Mouse (Mus musculus) embryonic facial prominence, embryonic 14.5 days (tissue): Measurements from ENCODE around the gene Gap43. TPM values are rescaled to one million over a fixed set of nuclear protein-coding genes. Genes with fewer than 3 reads are reported as not detected.
"Not testable (repeated sequence)": the region's sequence is repeated elsewhere in the genome, so short reads cannot be mapped to it uniquely, and the experiment has no call there.

ENCODE experiments used
- ATAC-seq: fragments of 200-750 bp; cut with Nextera tagmentation; 2 replicates; pipeline ENCODE4 v1.8.0; 2017; ENCODE audit warnings: low read depth, moderate number of reproducible peaks, moderate TSS enrichment
- DNase-seq: peaks from one replicate; pipeline ENCODE4 v3.0.0-alpha.2; 2015; ENCODE audit warnings: low spot score
- H3K27ac ChIP-seq: fragments of 300-500 bp; sonication (generic); replicated peaks from 2 replicates; pipeline ENCODE4 v1.5.1; 2014; ENCODE audit warnings: low read depth, mild to moderate bottlenecking, low read length, moderate library complexity
- H3K27me3 ChIP-seq: fragments of 300-500 bp; sonication (generic); replicated peaks from 2 replicates; pipeline ENCODE4 v1.6.1; 2014; ENCODE audit warnings: low read length; ENCODE audit not compliant: control insufficient read depth, insufficient read depth
- H3K36me3 ChIP-seq: fragments of 300-500 bp; sonication (generic); 2 replicates; pipeline ENCODE4 v1.6.1; 2014; ENCODE audit warnings: low read length, mixed read lengths; ENCODE audit not compliant: control insufficient read depth, insufficient read depth
- H3K4me1 ChIP-seq: fragments of 300-500 bp; sonication (generic); 2 replicates; pipeline ENCODE4 v1.6.1; 2014; ENCODE audit warnings: antibody characterized with exemption, low read length; ENCODE audit not compliant: control insufficient read depth, insufficient read depth
- H3K4me2 ChIP-seq: fragments of 300-500 bp; sonication (generic); 2 replicates; pipeline ENCODE4 v1.6.1; 2014; ENCODE audit warnings: low read depth, mild to moderate bottlenecking, low read length, moderate library complexity, mixed read lengths
- H3K4me3 ChIP-seq: fragments of 300-500 bp; sonication (generic); 2 replicates; pipeline ENCODE4 v1.5.1; 2014; ENCODE audit warnings: low read depth, mild to moderate bottlenecking, low read length
- H3K9ac ChIP-seq: fragments of 300-500 bp; sonication (generic); 2 replicates; pipeline ENCODE4 v1.6.1; 2014; ENCODE audit warnings: low read depth, mild to moderate bottlenecking, low read length, moderate library complexity, mixed read lengths
- H3K9me3 ChIP-seq: fragments of 300-500 bp; sonication (generic); 2 replicates; pipeline ENCODE4 v1.6.1; 2016; ENCODE audit warnings: low read length; ENCODE audit not compliant: control insufficient read depth
- WGBS: fragments of 180-500 bp; shearing (Covaris S2); extraction: QIAGEN DNeasy Blood & Tissue Kit; methylation state at CpG from one replicate; pipeline ENCODE4 v1.1.7; 2014; 5-methylcytosine and 5-hydroxymethylcytosine counted together
- microRNA-seq: library from miRNA; unstranded; fragments of <30 nt; microRNA quantifications from one replicate; pipeline ENCODE4, GENCODE M21; 2016; ENCODE audit warnings: borderline number of aligned reads
- polyA plus RNA-seq: library from polyadenylated mRNA; unstranded; fragments of >200 nt; fragmentation: Nextera tagmentation; extraction: Ambion mirVana; gene quantifications from 2 replicates; pipeline ENCODE4 v1.2.1, GENCODE M21; 2014

Gap43 gene
- polyA plus RNA-seq, 1 experiment from 2014 or later, result 141 TPM

GRCm38 (mm10) chr16:42262935-42263542, 77.4 kb downstream of the Gap43 start:
- no peak for ATAC-seq
- no peaks in the 10 kb centered on the region for H3K36me3 ChIP-seq
- H3K4me3 ChIP-seq, result no peak overlapping the region
- no peak overlapping the region for H3K9ac ChIP-seq
- no peaks in the 10 kb centered on the region for H3K4me1 ChIP-seq
- H3K4me2 ChIP-seq, result no peak overlapping the region
- DNase-seq, result no peak
- H3K9me3 ChIP-seq, result no peaks in the 10 kb centered on the region
- 85% methylated on average over 5 of the region's 5 CpGs for WGBS
- H3K27ac ChIP-seq, result no peak overlapping the region
- no peaks in the 10 kb centered on the region for H3K27me3 ChIP-seq

GRCm38 (mm10) chr16:42255693-42256092, 84.8 kb downstream of the Gap43 start:
- H3K4me2 ChIP-seq, result 0 out of 2 replicates have a peak overlapping the region, but pooled peaks have one; percentile 6
- H3K27me3 ChIP-seq, result no peaks in the 10 kb centered on the region
- H3K27ac ChIP-seq, result no peak overlapping the region
- H3K9me3 ChIP-seq, result no peaks in the 10 kb centered on the region
- no peaks in the 10 kb centered on the region for H3K4me1 ChIP-seq
- H3K9ac ChIP-seq, result no peak overlapping the region
- no peak overlapping the region for H3K4me3 ChIP-seq
- peak; percentile 86 for DNase-seq
- peak; percentile 77 for ATAC-seq
- no peaks in the 10 kb centered on the region for H3K36me3 ChIP-seq
- WGBS, result 60% methylated on average over 11 of the region's 11 CpGs

- Histone ChIP-seq H3K36me3 (no peaks in the 10 kb centered on the region), H3K9ac (no peak overlapping the region), H3K4me2 (no peak overlapping the region), H3K4me3 (no peak overlapping the region), H3K4me1 (no peaks in the 10 kb centered on the region), H3K27me3 (no peaks in the 10 kb centered on the region), H3K9me3 (no peaks in the 10 kb centered on the region), H3K27ac (no peak overlapping the region)
- DNase-seq (no peak), ATAC-seq (no peak)
- WGBS, result 84% methylated on average over 3 of the region's 3 CpGs
These were observed 85.2 kb downstream of the Gap43 start for GRCm38 (mm10) chr16:42255222-42255621.

- Histone ChIP-seq H3K4me1 (no peaks in the 10 kb centered on the region), H3K27ac (no peak overlapping the region), H3K9ac (no peak overlapping the region), H3K27me3 (no peaks in the 10 kb centered on the region), H3K4me2 (no peak overlapping the region), H3K36me3 (no peaks in the 10 kb centered on the region), H3K9me3 (no peaks in the 10 kb centered on the region), H3K4me3 (no peak overlapping the region)
- DNase-seq (no peak), ATAC-seq (no peak)
- 61% methylated on average over 5 of the region's 5 CpGs for WGBS
These were observed 88.2 kb downstream of the Gap43 start for GRCm38 (mm10) chr16:42252252-42252651.

GRCm38 (mm10) chr16:42244121-42244520, 96.3 kb downstream of the Gap43 start:
- not testable (repeated sequence) for H3K27me3 ChIP-seq, H3K9me3 ChIP-seq, H3K27ac ChIP-seq, ATAC-seq, H3K9ac ChIP-seq, H3K4me3 ChIP-seq, H3K4me2 ChIP-seq, H3K36me3 ChIP-seq, H3K4me1 ChIP-seq, DNase-seq
- WGBS, result 81% methylated on average over 3 of the region's 3 CpGs

- DNase-seq (no peak), ATAC-seq (no peak)
- Histone ChIP-seq H3K27me3 (no peaks in the 10 kb centered on the region), H3K36me3 (no peaks in the 10 kb centered on the region), H3K27ac (no peak overlapping the region), H3K4me2 (no peak overlapping the region), H3K4me1 (no peaks in the 10 kb centered on the region), H3K4me3 (no peak overlapping the region), H3K9ac (no peak overlapping the region), H3K9me3 (no peaks in the 10 kb centered on the region)
- 68% methylated on average over 4 of the region's 4 CpGs for WGBS
These were observed 109.1 kb downstream of the Gap43 start for GRCm38 (mm10) chr16:42231306-42231705.

Small RNAs within 50 kb of the gene (microRNA-seq; reads per million reads assigned to microRNA genes)
- 28.2 reads per million, percentile 37 among the genes with 10 or more reads in this experiment for gene Mir6540
